Mouse (Mus musculus): ENCODE measurements around the gene Cdc25a. TPM values are rescaled to one million over a fixed set of nuclear protein-coding genes. Genes with fewer than 3 reads are reported as not detected.

Cdc25a gene
- polyA plus RNA-seq, 1 experiment from 2014 or later, result 42.1 TPM

DNA sequence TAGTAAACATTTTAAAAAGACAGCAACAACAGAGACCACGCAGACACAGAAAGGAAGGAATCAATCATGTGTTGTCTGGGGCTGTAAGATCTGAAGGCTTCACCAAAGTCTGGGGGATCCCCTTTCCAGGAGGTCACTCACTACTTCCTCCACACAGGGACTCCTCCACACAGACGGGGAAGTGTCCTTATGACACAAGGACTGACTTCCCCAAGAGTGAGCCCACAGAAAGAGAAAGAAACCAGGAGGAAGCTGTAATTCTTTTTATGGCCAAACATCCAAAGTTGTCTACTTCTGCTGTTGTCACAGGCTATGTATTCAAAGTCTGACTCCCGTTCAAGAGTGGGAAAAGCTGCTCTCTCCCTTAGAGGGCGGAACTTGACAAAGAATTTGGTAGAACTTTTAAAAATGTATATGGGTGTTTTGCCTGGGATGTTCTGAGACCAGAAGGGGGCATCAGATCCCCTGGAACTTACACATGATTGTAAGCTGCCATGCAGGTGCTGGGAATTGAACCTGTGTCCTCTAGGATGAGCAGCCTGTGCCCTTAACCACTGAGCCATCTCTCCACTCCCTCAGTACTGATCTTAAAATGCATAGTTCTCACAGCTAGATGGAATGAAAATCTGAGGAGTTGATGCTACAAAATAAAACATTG lies 39.0 kb downstream of the Cdc25a start:
- Histone ChIP-seq H3K27ac (no peak overlapping the region), H3K27me3 (no peaks in the 10 kb centered on the region), H3K36me3 (replicated peaks) (no peaks in the 10 kb centered on the region), H3K9me3 (no peaks in the 10 kb centered on the region), H3K9ac (no peak overlapping the region), H3K4me2 (no peak overlapping the region), H3K4me1 (no peaks in the 10 kb centered on the region), H3K4me3 (replicated peaks) (no peak overlapping the region)
- ATAC-seq (ENCODE audit: low FRiP score), result no peak
- 88% methylated on average over 4 of the region's 4 CpGs for WGBS

DNA sequence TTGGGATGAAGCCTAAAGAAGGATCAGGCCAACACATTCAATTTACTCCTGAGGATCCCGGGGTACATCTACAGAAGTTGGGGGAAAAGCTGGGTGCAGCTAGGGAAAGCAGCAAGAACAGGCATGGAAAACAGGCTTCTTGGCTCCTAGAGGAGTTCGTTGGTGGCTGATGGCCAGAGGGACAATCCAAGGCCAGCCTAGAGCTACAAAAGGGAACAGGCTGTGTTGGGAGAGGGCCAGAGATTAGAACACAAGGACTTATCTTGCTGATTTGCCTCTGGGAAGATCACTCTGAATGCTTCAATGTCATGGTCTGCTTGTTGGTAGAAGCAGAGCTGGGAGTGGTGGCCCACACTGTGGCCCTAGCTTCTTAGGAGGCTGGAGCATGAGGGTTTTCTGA lies 42.6 kb downstream of the Cdc25a start:
- 92% methylated on average over 2 of the region's 2 CpGs for WGBS
- H3K27me3 ChIP-seq, result no peaks in the 10 kb centered on the region
- ATAC-seq (ENCODE audit: low FRiP score), result no peak

DNA sequence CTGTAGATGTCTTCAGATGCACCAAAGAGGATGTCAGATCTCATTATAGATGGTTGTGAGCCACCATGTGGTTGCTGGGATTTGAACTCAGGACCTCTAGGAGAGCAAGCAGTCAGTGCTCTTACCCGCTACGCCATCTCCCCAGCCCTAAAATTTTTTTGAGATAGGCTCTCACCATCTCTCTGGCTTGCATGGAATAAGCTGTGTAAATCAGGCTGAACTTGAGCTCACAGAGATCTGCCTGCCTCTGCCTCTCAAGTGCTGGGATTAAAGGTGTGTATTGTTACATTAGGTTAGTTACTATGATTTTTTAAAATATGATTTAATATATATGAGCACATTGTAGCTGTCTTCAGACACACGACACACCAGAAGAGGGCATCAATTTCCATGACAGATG lies 53.8 kb downstream of the Cdc25a start:
- no peak overlapping the region for H3K4me3 ChIP-seq (replicated peaks)
- no peaks in the 10 kb centered on the region for H3K9me3 ChIP-seq
- H3K4me2 ChIP-seq, result no peak overlapping the region
- WGBS, result 95% methylated on average over 3 of the region's 3 CpGs
- no peaks in the 10 kb centered on the region for H3K36me3 ChIP-seq (replicated peaks)
- H3K9ac ChIP-seq, result no peak overlapping the region
- ATAC-seq (ENCODE audit: low FRiP score), result no peak
- H3K27me3 ChIP-seq, result no peaks in the 10 kb centered on the region
- H3K27ac ChIP-seq, result no peak overlapping the region
- H3K4me1 ChIP-seq, result peaks cover 16% of the 10 kb centered on the region

More for the DNA sequence above, 42.6 kb downstream of the Cdc25a start:
- Histone ChIP-seq H3K9me3 (no peaks in the 10 kb centered on the region), H3K4me3 (replicated peaks) (no peak overlapping the region), H3K27ac (no peak overlapping the region), H3K4me1 (no peaks in the 10 kb centered on the region), H3K36me3 (replicated peaks) (no peaks in the 10 kb centered on the region), H3K4me2 (no peak overlapping the region), H3K9ac (no peak overlapping the region)

DNA sequence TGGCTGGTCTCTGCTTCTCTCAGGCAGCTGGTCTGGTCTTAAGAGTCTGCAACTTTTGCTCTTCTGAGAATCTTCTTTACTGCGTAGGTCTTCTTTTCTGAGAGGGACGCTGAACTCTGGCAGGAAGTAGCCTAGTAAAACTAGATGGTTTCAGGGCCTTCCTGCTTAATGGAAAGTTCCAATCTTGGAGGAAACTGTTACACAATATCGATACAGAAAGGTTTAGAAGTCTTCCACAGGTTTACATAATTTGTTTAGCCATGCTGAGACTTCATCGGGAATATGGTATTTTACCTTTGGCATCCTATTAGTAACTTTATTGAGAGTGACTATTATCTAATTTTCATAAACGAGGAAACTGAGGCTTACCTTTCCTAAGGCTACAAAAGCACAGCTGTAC lies 54.7 kb downstream of the Cdc25a start:
- no peaks in the 10 kb centered on the region for H3K9me3 ChIP-seq
- WGBS, result 94% methylated on average over 5 of the region's 5 CpGs
- no peak overlapping the region for H3K4me3 ChIP-seq (replicated peaks)
- no peak for ATAC-seq (ENCODE audit: low FRiP score)
- no peak overlapping the region for H3K27ac ChIP-seq
- no peak overlapping the region for H3K9ac ChIP-seq
- no peaks in the 10 kb centered on the region for H3K27me3 ChIP-seq
- H3K4me2 ChIP-seq, result no peak overlapping the region
- peaks cover 16% of the 10 kb centered on the region for H3K4me1 ChIP-seq
- no peaks in the 10 kb centered on the region for H3K36me3 ChIP-seq (replicated peaks)

DNA sequence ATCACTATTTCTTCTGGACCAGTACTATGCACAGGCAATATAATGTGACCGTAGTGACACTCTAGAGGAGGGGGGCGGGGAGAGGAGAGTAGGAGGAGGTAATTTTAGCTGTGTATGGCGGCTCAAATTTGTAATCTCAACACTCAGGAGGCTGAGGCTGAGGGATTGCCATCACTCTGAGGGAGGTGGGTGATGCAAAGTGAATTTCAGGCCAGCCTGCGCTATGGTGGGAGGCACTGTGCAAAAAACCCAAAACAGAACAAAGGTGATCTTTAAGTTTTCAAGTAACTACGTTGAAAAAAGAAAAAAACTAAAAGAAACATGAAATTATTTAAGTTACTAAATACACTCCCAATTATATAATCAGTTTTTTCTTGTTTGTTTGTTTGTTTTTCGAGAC lies 55.4 kb downstream of the Cdc25a start:
- no peaks in the 10 kb centered on the region for H3K9me3 ChIP-seq
- H3K9ac ChIP-seq, result 0 out of 2 replicates have a peak overlapping the region, but pooled peaks have one; percentile 73
- H3K27me3 ChIP-seq, result no peaks in the 10 kb centered on the region
- H3K4me2 ChIP-seq, result peak overlapping the region; percentile 82
- WGBS, result 79% methylated on average over 6 of the region's 6 CpGs
- H3K36me3 ChIP-seq (replicated peaks), result no peaks in the 10 kb centered on the region
- no peak for ATAC-seq (ENCODE audit: low FRiP score)
- H3K4me3 ChIP-seq (replicated peaks), result peak overlapping the region; percentile 70
- H3K4me1 ChIP-seq, result peaks cover 16% of the 10 kb centered on the region
- H3K27ac ChIP-seq, result peak overlapping the region; percentile 97

DNA sequence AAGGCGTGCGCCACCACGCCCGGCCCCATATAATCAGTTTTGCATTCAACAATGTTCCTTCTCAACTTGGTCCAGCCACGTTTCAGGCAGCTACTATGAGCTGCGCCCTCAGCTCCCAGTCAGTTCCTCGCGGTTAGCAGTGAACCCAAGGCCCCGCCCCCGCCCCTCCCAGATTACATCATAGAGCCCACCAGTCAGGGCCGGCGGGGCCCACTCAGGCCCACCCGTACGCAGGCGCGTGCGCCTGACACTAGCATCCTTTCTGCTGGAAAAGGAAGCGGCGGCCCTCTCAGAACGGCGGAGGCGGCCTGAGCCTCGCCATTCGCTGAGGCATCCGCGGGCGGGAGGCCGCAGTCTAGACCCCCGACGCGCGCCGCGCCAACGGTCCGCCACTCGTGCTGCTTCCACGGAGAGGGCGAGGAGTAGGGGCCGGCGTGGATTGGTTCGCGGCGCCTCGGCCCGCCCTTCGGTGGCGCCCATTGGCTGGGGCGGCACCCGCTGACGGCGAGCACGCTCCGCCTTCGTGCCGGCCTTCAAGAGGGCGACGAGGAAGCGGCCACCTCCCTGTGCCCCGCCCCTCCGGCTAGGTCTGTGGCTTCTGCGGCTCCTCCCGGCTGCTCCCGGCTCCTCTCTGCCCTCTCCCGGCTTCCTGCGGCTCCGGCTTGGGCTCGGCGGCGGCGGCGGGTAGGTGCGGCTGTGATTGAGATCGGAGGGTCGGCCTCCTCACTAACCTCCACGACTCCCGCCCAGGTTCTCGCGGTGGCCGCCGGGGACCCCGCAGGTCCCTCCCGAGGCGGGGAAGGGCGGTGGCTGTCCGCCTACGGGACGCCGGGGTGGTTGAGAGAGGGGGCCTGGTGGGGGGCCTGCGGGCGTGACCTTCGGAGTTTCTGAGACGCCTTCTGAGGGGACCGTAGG lies 56.1 kb downstream of the Cdc25a start, which contains the start of gene Map4:
Gene Map4, plus strand, starts transcription at position 204 of the 915 bp plus-strand sequence.
- under 1% methylated on average over 87 of the region's 94 CpGs for WGBS
- H3K9me3 ChIP-seq, result no peaks in the 10 kb centered on the region
- peaks cover 16% of the 10 kb centered on the region for H3K4me1 ChIP-seq
- peak within 1 kb of the TSS; percentile 97 for H3K27ac ChIP-seq
- H3K36me3 ChIP-seq (replicated peaks), result no peaks in the 10 kb centered on the region
- no peaks in the 10 kb centered on the region for H3K27me3 ChIP-seq
- peak within 1 kb of the TSS; percentile 70 for H3K4me3 ChIP-seq (replicated peaks)
- ATAC-seq (ENCODE audit: low FRiP score), result peak; percentile 99
- H3K4me2 ChIP-seq, result peak within 1 kb of the TSS; percentile 82
- peak within 1 kb of the TSS; percentile 73 for H3K9ac ChIP-seq

DNA sequence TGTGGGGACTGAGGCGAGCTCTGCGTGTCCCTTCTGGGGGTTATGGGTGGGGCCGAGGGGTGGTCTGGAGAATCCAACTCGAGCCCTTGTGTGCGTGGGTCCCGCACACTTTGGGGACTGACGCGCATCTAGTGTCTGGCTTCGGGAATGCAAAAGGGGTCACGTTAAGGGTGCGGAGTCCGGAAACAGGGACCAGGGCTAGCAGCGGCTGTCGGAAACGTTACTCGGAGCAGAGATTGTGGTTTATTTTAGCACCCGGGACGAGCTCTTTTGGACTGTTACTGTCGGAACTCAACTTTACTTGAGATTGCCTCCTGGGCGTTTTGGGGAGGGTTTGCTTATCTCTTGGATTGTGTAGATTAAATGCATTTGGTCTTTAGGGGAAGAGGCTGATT lies 57.0 kb downstream of the Cdc25a start:
- Histone ChIP-seq H3K4me3 (replicated peaks) (peak overlapping the region; percentile 70), H3K9ac (peak overlapping the region; percentile 73), H3K4me1 (peaks cover 16% of the 10 kb centered on the region), H3K9me3 (no peaks in the 10 kb centered on the region), H3K36me3 (replicated peaks) (no peaks in the 10 kb centered on the region), H3K27me3 (no peaks in the 10 kb centered on the region), H3K27ac (peak overlapping the region; percentile 97), H3K4me2 (peak overlapping the region; percentile 82)
- under 1% methylated on average over 20 of the region's 20 CpGs for WGBS
- ATAC-seq (ENCODE audit: low FRiP score), result no peak

DNA sequence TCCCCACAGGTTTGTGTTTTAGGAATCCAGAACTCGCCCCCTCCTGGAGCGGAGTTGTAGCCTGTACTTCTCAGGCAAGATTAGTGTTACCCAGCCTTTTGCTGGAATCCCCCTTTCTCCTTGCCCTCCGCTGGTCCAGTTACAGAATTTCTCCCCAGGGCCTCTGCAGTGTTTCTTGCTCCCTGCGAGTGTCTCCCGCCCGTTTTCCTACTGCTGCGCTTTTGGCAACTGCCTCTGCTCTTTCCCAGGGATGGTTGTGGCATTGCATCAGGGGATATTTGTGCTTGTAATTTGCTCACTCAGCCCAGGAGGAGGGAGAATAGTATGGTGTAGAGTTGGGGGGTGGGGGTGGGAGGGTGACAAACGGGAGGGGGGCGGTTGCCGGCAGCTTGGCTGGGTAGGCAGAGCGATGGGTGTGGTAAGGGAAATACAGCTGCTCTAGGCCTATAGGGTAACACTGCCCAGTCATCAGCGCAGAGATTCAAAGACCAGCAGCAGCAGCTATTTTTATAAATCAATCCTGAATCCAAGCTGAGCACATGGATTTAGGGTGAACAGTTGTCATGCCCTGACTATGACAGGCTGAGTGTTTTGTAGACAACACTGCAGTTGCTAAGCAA lies 57.5 kb downstream of the Cdc25a start:
- H3K27ac ChIP-seq, result peak overlapping the region; percentile 97
- 1% methylated on average over 12 of the region's 12 CpGs for WGBS

DNA sequence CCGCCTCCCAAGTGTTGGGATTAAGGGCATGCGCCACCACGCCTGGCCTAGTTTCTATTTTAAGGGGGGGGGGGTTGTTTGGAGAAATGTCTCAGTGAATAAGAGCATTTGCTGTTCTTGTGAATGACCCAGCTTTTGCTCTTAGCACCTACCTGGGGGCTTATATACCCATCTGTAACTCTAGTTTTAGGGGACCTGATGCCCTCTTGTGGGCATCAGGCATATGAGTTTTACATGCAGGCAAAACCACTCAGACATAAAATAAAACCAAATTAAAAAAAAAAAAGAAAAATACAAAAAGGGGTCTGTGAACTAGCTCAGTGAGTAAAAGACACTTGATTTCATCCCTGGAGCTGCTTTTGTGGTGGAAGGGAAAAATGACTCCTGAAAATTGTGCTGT lies 64.0 kb downstream of the Cdc25a start:
- no peak overlapping the region for H3K4me3 ChIP-seq (replicated peaks)
- no peak overlapping the region for H3K9ac ChIP-seq
- no peak overlapping the region for H3K27ac ChIP-seq
- H3K27me3 ChIP-seq, result no peaks in the 10 kb centered on the region
- no peak overlapping the region for H3K4me2 ChIP-seq
- ATAC-seq (ENCODE audit: low FRiP score), result no peak
- H3K9me3 ChIP-seq, result no peaks in the 10 kb centered on the region
- no peaks in the 10 kb centered on the region for H3K4me1 ChIP-seq
- H3K36me3 ChIP-seq (replicated peaks), result no peaks in the 10 kb centered on the region
- 89% methylated on average over 3 of the region's 3 CpGs for WGBS

More for the DNA sequence above, 57.5 kb downstream of the Cdc25a start:
- Histone ChIP-seq H3K36me3 (replicated peaks) (no peaks in the 10 kb centered on the region), H3K4me2 (peak overlapping the region; percentile 82), H3K9me3 (no peaks in the 10 kb centered on the region), H3K27me3 (no peaks in the 10 kb centered on the region), H3K4me1 (peaks cover 16% of the 10 kb centered on the region), H3K9ac (peak overlapping the region; percentile 73), H3K4me3 (replicated peaks) (peak overlapping the region; percentile 70)
- ATAC-seq (ENCODE audit: low FRiP score), result no peak

DNA sequence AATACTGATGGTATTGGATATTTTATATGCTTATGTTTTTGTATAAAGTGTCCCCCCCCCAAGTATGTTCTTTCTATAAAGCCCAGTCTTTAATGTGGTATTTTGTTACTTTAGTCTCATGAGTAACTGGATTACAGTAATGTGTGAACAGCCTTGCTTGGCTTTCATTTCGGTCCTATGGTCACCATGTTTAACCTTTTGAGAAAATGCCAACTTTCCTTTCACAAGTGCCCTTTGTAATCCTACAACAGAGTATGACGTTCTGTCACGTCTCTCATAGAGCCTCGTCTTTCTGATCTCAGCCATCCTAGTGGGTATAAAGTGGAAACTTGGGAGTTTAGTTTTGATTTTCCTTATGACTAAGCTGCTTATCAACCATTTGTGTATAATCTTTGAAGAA lies 67.4 kb downstream of the Cdc25a start:
- H3K4me2 ChIP-seq, result no peak overlapping the region
- H3K9ac ChIP-seq, result no peak overlapping the region
- 82% methylated on average over 4 of the region's 4 CpGs for WGBS
- H3K4me1 ChIP-seq, result no peaks in the 10 kb centered on the region
- H3K27ac ChIP-seq, result no peak overlapping the region
- H3K27me3 ChIP-seq, result no peaks in the 10 kb centered on the region
- ATAC-seq (ENCODE audit: low FRiP score), result no peak
- H3K4me3 ChIP-seq (replicated peaks), result no peak overlapping the region
- H3K36me3 ChIP-seq (replicated peaks), result no peaks in the 10 kb centered on the region
- H3K9me3 ChIP-seq, result no peaks in the 10 kb centered on the region
